Mouse (Mus musculus): ENCODE results near the gene Akap6.

Gene Akap6

DNA sequence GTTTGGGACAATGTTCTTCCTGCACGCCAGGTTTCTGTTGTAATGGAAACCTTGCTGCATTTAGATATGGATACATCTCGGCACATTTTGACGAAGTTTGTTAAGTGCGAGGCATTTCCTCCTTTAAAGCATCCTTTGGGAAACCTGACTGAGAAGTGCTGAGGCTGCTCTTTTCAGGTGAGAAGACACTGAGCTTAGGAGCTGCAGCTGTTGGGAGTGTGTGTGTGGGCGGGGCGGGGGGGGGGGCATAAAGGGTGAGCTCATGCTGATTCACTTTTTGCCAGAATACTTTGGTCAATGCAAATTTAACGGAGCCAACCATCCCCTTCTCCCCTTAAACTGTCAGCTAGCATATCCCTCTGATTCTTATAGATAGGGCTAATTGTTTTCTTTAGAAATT lies 81.9 kb downstream of the Akap6 start:
- no peak for DNase-seq (ENCODE audit: low read depth, low spot score)

DNA sequence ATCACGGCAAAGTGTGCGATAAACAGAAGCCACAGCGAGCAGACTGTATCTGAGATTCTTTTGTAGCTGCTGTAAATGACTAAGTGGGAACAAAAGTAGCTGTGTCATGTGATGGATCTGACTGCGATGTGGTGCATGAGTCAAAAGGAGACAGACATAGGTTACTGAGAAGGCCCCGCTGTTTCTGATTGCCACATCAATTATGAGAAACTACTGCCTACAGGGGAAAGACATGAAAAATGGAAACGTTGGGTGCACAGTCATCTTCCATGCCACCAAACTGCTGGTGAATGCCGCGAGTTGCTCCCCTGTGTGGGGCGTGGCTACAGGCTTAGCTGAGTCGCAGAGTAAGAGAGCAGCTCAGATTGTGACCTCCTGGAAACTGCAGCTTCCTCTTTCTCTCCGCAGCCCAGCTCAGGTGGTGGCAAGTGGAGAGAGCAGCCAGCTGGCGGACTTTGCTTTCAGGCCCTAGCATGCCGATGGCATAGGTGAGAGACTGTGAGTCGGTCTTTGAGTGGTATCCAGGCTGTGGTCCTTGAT lies 83.8 kb downstream of the Akap6 start:
- peak; percentile 19 for DNase-seq (ENCODE audit: low read depth, low spot score)

DNA sequence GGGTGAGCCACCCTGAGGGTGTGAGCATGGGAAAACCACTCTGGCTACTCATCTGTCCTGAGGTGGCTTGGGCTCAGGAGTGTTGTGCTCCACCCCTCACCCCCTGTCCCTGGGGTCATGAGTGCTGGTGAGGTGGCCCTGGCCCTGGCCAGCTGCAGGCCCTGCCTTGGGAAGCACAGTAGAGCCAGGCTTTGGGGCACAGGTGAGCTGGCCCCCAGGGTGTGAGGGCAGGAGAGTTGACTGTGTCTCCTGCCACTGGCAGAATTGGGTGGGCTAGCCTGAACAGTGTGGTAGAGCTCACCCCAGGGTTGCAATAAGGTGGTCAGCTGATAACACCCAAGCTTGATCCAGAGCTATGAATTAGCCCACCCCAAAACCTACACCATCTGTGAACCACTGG lies 86.0 kb downstream of the Akap6 start:
- DNase-seq (ENCODE audit: low read depth, low spot score): no peak

DNA sequence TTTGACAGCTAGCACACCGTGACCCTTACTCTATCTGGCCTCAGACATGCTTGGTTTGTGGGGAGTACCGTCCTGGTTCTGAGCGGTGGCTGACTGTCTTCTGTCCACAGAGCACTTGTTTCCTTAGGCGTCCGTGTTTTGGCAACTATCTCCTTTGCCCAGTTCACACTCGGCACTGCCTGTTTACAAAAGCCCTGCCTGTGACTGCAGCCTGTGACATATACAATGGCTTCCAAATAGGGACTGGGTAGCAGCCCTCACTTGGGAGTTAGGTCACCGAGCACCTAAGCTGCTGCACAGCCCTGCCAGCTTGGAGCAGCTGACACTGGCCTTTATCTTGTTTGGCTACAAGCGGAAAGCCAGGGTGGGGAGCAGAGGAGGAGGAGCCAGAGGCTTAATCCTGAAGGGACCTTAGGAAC lies 91.2 kb downstream of the Akap6 start:
- peak; percentile 52 for DNase-seq (ENCODE audit: low read depth, low spot score)

GRCm38 (mm10) chr12:52794131-52794530 lies 94.9 kb downstream of the Akap6 start:
- no peak for DNase-seq (ENCODE audit: low read depth, low spot score)

GRCm38 (mm10) chr12:52795551-52796470 lies 96.6 kb downstream of the Akap6 start:
- no peak for DNase-seq (ENCODE audit: low read depth, low spot score)

DNA sequence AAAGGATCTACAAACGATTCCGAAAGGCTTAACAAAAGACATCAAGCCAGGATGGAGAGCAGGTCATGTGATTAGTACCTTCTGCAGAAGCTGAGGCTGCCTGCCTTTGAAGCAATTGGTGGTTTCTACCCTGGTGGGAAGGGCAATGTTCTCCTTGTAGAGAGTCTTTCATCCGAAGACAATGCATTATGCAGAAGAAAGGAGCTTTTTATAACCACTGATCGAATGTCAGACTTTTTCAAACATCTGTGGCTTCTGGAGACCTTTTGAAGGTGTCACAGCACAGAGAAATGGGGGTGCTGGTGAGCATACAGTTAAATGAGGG lies 97.2 kb downstream of the Akap6 start:
- DNase-seq (ENCODE audit: low read depth, low spot score): no peak

DNA sequence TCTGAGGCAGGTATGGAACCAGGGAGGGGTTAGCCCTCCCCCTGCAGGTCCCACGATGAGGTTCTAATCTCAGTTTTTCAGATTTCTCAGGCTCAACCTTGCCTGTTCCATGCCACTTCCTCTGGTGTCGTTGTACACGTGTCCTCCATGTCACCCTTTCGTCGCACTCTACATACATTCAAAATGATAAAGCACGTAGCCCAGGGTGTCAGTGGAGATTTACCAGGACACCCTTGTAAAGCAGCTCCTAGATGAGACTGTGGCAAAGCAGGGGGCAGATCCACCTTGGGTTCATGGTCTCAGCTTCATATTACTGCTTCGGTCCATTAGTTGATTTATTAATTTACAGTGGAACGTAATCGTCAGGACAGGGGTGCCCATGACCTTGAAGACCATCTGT lies 100.5 kb downstream of the Akap6 start:
- no peak for DNase-seq (ENCODE audit: low read depth, low spot score)

- no peak for DNase-seq (ENCODE audit: low read depth, low spot score)
Measured at GRCm38 (mm10) chr12:52806273-52806672, 107.1 kb downstream of the Akap6 start.

GRCm38 (mm10) chr12:52818588-52818987 lies 119.4 kb downstream of the Akap6 start:
- peak; percentile 17 for DNase-seq (ENCODE audit: low read depth, low spot score)

GRCm38 (mm10) chr12:52824774-52825173 lies 125.6 kb downstream of the Akap6 start:
- DNase-seq (ENCODE audit: low read depth, low spot score): no peak

DNA sequence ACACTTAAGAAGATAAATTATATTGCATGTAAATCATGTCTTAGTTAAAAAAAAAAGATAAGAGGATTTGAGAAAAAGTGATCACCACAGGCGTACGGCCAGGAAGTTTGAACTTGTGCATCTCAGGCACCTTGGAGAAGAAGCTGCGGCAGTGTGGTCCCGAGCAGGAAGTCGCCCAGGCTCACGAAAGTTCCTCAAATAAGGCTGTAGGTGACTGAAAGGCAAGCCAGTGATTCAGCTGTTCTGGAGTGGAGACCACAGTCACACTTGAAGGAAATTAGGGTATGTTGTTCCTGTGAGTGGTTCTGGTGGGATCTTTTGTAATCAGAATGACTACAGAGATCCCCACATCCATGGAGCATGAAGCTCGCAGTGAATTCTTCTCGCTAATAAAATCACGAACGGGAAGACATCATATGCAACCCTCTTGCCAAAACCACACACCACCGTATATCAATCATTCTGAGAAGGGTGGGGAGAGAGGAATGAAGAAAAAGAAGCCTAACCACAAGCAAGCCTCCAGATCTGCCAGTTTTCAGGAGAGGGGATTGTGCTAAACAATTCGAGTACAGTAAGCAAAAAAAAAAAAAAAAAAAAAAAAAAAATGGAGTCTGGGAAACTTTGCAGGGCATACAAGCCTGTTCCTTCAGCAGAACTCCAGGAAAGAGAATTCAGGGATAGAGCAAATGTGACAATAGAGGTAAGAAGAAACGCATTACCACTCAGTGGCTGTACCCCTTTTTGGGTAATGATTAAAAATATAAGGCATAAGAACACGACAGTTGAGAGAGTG lies 130.0 kb downstream of the Akap6 start:
- no peak for DNase-seq (ENCODE audit: low read depth, low spot score)

DNA sequence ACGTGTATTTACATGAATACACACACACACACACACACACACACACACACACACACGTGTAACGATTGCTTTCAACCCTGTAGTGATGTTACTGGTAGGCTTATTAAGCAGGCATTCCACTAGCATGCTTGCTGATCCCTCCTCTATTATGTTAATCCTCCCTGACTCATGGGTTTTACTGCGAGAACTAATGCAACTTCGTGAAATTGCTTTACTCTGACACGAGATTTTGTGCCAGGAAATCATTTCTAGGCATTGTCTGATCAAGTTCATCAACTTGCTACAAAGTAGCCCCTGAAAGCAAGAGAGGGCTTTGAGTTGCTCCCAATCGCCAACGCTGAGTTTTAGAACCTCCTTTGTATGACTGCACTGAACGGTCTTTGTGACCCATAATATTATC lies 132.6 kb downstream of the Akap6 start:
- DNase-seq (ENCODE audit: low read depth, low spot score): no peak

GRCm38 (mm10) chr12:52832230-52832629 lies 133.0 kb downstream of the Akap6 start:
- DNase-seq (ENCODE audit: low read depth, low spot score): peak; percentile 84

GRCm38 (mm10) chr12:52833141-52833540 lies 134.0 kb downstream of the Akap6 start:
- DNase-seq (ENCODE audit: low read depth, low spot score): no peak

DNA sequence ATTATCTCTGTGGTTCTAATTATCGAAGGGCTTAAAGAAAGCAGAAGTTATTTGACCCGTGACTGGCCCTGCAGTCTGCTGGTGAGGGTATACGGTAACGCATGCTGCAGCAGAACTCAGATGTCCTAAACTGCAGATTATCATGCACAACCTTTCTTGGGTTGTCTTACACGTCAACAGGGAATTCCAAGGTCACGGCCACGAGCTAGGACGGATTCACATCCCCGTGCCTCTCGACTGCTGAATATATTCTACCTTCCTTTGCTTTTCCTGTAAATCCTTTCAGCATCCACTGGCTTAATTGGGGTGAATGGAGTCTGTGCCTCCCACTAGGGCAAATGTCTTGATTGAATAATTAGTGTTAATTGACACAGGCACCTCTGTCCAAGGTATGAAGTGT lies 134.9 kb downstream of the Akap6 start:
- DNase-seq (ENCODE audit: low read depth, low spot score): no peak

- DNase-seq (ENCODE audit: low read depth, low spot score): peak; percentile 14
Measured at GRCm38 (mm10) chr12:52834781-52835279, 135.6 kb downstream of the Akap6 start.

- peak; percentile 73 for DNase-seq (ENCODE audit: low read depth, low spot score)
Measured at GRCm38 (mm10) chr12:52835291-52835742, 136.1 kb downstream of the Akap6 start.

GRCm38 (mm10) chr12:52835914-52836546 lies 136.8 kb downstream of the Akap6 start:
- DNase-seq (ENCODE audit: low read depth, low spot score): peak; percentile 56

DNA sequence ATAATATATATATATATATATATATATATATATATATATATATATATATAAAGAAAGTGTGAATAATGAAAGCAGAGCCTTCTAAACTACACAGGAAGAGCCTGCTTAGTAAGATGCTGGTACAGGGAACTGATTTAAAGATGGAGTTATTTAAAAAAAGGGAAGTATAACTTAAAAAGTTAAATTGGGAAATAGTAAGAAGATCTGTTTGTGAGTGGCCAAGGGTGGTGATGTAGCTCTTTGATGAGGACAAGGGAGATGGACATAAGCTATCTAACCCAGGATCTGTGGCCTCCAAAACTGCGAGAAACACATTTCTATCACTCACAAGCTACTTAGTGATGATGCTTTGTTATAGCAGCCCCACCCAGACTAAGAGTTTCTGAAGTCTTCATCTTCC lies 146.8 kb downstream of the Akap6 start:
- no peak for DNase-seq (ENCODE audit: low read depth, low spot score)

- no peak for DNase-seq (ENCODE audit: low read depth, low spot score)
Measured at GRCm38 (mm10) chr12:52847020-52847419, 147.8 kb downstream of the Akap6 start.
